Mouse (Mus musculus): ENCODE measurements around the gene Lpo. TPM values are rescaled to one million over a fixed set of nuclear protein-coding genes. Genes with fewer than 3 reads are reported as not detected.

The Lpo gene
- total and polyA plus RNA-seq, 2 experiments, result not detected

DNA sequence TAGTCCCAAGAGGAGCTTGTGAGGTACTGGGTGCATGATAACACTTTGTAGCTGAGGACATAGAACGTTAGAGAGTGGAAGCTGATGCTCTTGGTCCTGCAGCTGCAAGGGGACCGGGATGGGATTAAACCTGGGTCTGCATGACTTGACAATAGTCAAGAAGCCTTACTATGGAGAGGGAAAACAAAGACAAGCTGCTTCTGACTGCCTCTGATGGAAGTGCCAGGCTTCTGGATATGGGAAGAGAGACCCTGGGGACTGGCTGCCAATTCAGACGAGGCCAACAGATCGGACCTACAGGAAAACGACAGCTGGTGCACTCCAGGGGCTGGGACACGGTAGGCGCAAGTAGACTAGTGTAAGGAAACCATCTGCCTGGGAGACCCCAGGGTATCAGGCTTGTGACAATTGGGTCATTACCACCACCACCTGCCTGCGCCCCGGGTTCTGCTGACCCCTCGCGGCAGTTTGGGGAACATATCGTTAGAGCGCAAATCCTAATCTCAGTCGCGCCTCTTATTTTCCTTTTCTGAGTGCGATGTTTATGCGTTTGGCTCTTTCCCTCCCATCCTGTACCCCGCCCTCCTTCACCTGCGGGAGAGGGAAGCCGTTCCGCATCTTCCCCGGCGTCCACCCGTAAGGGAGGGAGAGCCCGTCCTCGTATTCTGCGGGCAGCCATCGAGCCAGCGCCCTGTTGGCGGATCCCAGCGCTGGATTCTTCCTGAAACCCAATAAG, 11.2 kb downstream of the Lpo start:
- DNase-seq (ENCODE audit: extremely low read depth, low read depth, low spot score), result no peak
- 5% methylated on average over 31 of the region's 31 CpGs for WGBS
- peak overlapping the region; percentile 32; the same call in 1 of the 2 replicates for H3K4me3 ChIP-seq (ENCODE audit: insufficient read depth, low read depth, low read length)

DNA sequence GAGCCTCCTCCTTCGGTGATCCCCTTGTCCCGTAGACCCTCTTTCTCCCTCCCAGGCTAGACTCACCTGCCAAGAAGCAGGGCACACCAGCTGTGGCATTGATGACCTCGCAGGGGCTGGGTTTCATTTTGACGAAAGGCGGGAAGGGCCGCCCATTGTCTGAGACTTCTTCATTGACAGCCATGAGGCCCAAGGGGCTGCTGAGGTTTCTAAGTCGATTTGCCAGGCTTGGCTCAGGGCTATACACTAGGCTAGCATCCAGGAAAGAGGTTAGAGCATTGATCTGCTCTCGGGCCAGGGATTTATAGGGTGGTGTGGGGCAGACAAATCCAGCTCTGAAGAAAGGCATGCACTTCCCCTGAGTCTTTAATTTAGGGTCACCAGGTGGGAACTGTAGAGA, 13.3 kb downstream of the Lpo start:
- TF ChIP-seq CTCF (IDR thresholded peaks at IDR 0.05; ENCODE audit: low read depth, low read length) (no peak), POLR2A (IDR thresholded peaks at IDR 0.05; ENCODE audit: extremely low read depth, insufficient read depth, low read length) (no peak)
- Histone ChIP-seq H3K36me3 (ENCODE audit: control insufficient read depth, insufficient read depth, low read length) (no peaks in the 10 kb centered on the region), H3K27me3 (ENCODE audit: control insufficient read depth, insufficient read depth, low read length) (peaks cover 7% of the 10 kb centered on the region; the same call in 1 of the 2 replicates), H3K79me2 (ENCODE audit: control insufficient read depth, insufficient read depth, low read length) (no peaks in the 10 kb centered on the region), H3K4me1 (ENCODE audit: control insufficient read depth, insufficient read depth, low read length) (0 out of 2 replicates have a peak, but pooled peaks cover 1% of the 10 kb centered on the region), H3K4me3 (ENCODE audit: insufficient read depth, low read depth, low read length) (no peak overlapping the region), H3K9ac (ENCODE audit: low read depth, low read length) (no peak overlapping the region), H3K27ac (replicated peaks; ENCODE audit: insufficient read depth, low read depth, low read length) (no peak overlapping the region)
- 66% methylated on average over 8 of the region's 8 CpGs for WGBS
- DNase-seq (ENCODE audit: extremely low read depth, low read depth, low spot score), result no peak

More for the DNA sequence above, 11.2 kb downstream of the Lpo start:
- TF ChIP-seq CTCF (IDR thresholded peaks at IDR 0.05; ENCODE audit: low read depth, low read length) (peak; percentile 72), POLR2A (IDR thresholded peaks at IDR 0.05; ENCODE audit: extremely low read depth, insufficient read depth, low read length) (no peak)
- Histone ChIP-seq H3K79me2 (ENCODE audit: control insufficient read depth, insufficient read depth, low read length) (no peaks in the 10 kb centered on the region), H3K27ac (replicated peaks; ENCODE audit: insufficient read depth, low read depth, low read length) (no peak overlapping the region), H3K36me3 (ENCODE audit: control insufficient read depth, insufficient read depth, low read length) (no peaks in the 10 kb centered on the region), H3K27me3 (ENCODE audit: control insufficient read depth, insufficient read depth, low read length) (0 out of 2 replicates have a peak, but pooled peaks cover 4% of the 10 kb centered on the region), H3K4me1 (ENCODE audit: control insufficient read depth, insufficient read depth, low read length) (0 out of 2 replicates have a peak, but pooled peaks cover 1% of the 10 kb centered on the region), H3K9ac (ENCODE audit: low read depth, low read length) (no peak overlapping the region)

DNA sequence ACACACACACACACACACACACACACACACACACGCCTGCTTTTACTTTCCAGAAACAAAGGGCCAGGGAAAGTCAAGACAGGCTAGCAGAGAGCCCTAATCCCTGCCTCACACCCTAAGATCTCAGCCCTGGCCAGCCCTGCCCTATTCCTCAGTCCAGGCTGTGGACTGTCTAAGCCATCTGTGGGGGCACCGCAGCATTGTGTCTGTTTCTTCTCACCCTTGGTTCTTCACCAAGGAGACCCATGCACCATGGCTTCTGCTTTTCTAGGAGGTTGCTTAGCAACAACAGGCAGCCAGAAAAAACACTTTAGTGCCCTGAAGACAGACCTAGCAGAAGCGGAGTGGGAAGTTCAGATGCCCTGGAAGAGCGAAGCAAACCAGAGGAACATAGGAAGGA, 16.7 kb downstream of the Lpo start:
- H3K4me1 ChIP-seq (ENCODE audit: control insufficient read depth, insufficient read depth, low read length), result no peaks in the 10 kb centered on the region
- TF ChIP-seq CTCF (IDR thresholded peaks at IDR 0.05; ENCODE audit: low read depth, low read length) (no peak), POLR2A (IDR thresholded peaks at IDR 0.05; ENCODE audit: extremely low read depth, insufficient read depth, low read length) (no peak)
- DNase-seq (ENCODE audit: extremely low read depth, low read depth, low spot score), result no peak
- H3K36me3 ChIP-seq (ENCODE audit: control insufficient read depth, insufficient read depth, low read length), result no peaks in the 10 kb centered on the region
- H3K4me3 ChIP-seq (ENCODE audit: insufficient read depth, low read depth, low read length), result no peak overlapping the region
- no peaks in the 10 kb centered on the region for H3K79me2 ChIP-seq (ENCODE audit: control insufficient read depth, insufficient read depth, low read length)
- 68% methylated on average over 4 of the region's 4 CpGs for WGBS
- no peak overlapping the region for H3K27ac ChIP-seq (replicated peaks; ENCODE audit: insufficient read depth, low read depth, low read length)
- H3K9ac ChIP-seq (ENCODE audit: low read depth, low read length), result no peak overlapping the region
- peaks cover 7% of the 10 kb centered on the region; the same call in 1 of the 2 replicates for H3K27me3 ChIP-seq (ENCODE audit: control insufficient read depth, insufficient read depth, low read length)

DNA sequence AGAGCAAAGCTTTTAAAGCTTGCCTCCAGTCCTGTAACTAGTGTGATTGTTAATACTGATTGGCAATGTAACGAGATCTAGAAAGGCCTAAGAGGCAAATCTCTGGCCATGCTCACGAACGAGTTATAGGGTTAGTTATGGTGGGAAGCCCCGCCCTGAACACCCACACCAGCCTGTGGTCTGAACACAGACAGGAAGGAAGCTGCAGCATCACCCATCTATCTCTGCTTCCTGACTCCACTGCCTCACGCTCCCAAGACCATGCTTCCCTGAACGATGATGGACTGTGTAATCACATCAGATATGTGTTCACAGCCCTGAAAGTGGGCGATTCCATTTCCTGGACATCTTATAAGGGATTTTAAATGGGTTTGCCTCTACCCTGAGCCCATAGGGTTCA, 19.9 kb downstream of the Lpo start:
- no peak overlapping the region for H3K27ac ChIP-seq (replicated peaks; ENCODE audit: insufficient read depth, low read depth, low read length)
- no peak for DNase-seq (ENCODE audit: extremely low read depth, low read depth, low spot score)
- H3K4me1 ChIP-seq (ENCODE audit: control insufficient read depth, insufficient read depth, low read length), result no peaks in the 10 kb centered on the region
- no peaks in the 10 kb centered on the region for H3K79me2 ChIP-seq (ENCODE audit: control insufficient read depth, insufficient read depth, low read length)
- WGBS, result 73% methylated on average over 7 of the region's 7 CpGs
- peaks cover 2% of the 10 kb centered on the region; the same call in 1 of the 2 replicates for H3K27me3 ChIP-seq (ENCODE audit: control insufficient read depth, insufficient read depth, low read length)
- H3K9ac ChIP-seq (ENCODE audit: low read depth, low read length), result no peak overlapping the region
- TF ChIP-seq POLR2A (IDR thresholded peaks at IDR 0.05; ENCODE audit: extremely low read depth, insufficient read depth, low read length) (no peak), CTCF (IDR thresholded peaks at IDR 0.05; ENCODE audit: low read depth, low read length) (no peak)
- no peak overlapping the region for H3K4me3 ChIP-seq (ENCODE audit: insufficient read depth, low read depth, low read length)
- no peaks in the 10 kb centered on the region for H3K36me3 ChIP-seq (ENCODE audit: control insufficient read depth, insufficient read depth, low read length)

DNA sequence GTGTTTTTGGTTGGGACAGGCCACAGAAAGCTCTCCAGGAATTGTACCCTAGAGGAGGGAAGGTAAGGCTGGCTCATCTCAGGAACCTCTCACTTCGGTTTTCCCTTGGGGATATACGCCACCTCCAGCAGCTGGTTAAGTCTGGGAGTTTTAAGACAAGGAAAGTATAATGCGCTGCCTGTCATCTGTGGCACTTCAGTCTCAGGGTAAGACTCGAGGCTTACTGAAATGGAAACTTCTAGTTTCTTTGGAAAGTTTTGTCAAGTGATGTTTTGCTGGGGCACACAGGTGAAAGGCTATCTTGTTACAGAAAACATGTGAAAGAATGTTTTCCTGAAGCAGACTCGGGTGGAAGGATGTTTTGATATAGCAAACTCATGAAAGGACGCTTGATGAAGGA, 20.7 kb downstream of the Lpo start:
- H3K27me3 ChIP-seq (ENCODE audit: control insufficient read depth, insufficient read depth, low read length), result peaks cover 4% of the 10 kb centered on the region
- WGBS, result 81% methylated on average over 6 of the region's 6 CpGs
- TF ChIP-seq CTCF (IDR thresholded peaks at IDR 0.05; ENCODE audit: low read depth, low read length) (no peak), POLR2A (IDR thresholded peaks at IDR 0.05; ENCODE audit: extremely low read depth, insufficient read depth, low read length) (no peak)
- no peak for DNase-seq (ENCODE audit: extremely low read depth, low read depth, low spot score)
- no peaks in the 10 kb centered on the region for H3K36me3 ChIP-seq (ENCODE audit: control insufficient read depth, insufficient read depth, low read length)
- H3K79me2 ChIP-seq (ENCODE audit: control insufficient read depth, insufficient read depth, low read length), result no peaks in the 10 kb centered on the region
- H3K4me1 ChIP-seq (ENCODE audit: control insufficient read depth, insufficient read depth, low read length), result no peaks in the 10 kb centered on the region
- no peak overlapping the region for H3K9ac ChIP-seq (ENCODE audit: low read depth, low read length)
- no peak overlapping the region for H3K27ac ChIP-seq (replicated peaks; ENCODE audit: insufficient read depth, low read depth, low read length)
- H3K4me3 ChIP-seq (ENCODE audit: insufficient read depth, low read depth, low read length), result no peak overlapping the region

DNA sequence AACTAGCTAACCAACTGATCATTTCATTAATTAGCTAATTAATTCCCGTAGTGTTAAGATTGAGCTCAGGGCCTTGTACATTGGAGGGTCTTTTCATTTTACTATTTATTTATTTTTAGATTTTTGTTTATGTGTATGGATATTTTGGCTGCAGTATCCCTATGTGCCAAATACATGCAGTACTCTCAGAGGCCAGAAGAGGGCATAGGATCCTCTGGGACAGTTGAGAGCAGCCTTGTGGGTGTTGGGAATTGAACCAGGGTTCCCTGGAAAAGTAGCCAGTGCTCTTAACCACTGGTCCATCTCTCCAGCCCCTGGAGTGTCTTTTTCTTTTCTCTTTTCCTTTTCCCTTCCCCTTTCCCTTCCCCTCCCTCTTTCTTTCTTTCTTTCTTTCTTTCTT, 22.6 kb downstream of the Lpo start:
- Histone ChIP-seq H3K4me1 (ENCODE audit: control insufficient read depth, insufficient read depth, low read length) (no peaks in the 10 kb centered on the region), H3K27me3 (ENCODE audit: control insufficient read depth, insufficient read depth, low read length) (peaks cover 6% of the 10 kb centered on the region), H3K36me3 (ENCODE audit: control insufficient read depth, insufficient read depth, low read length) (no peaks in the 10 kb centered on the region), H3K79me2 (ENCODE audit: control insufficient read depth, insufficient read depth, low read length) (no peaks in the 10 kb centered on the region), H3K9ac (ENCODE audit: low read depth, low read length) (no peak overlapping the region), H3K27ac (replicated peaks; ENCODE audit: insufficient read depth, low read depth, low read length) (no peak overlapping the region), H3K4me3 (ENCODE audit: insufficient read depth, low read depth, low read length) (no peak overlapping the region)
- 58% methylated on average over 1 of the region's 1 CpGs for WGBS
- TF ChIP-seq CTCF (IDR thresholded peaks at IDR 0.05; ENCODE audit: low read depth, low read length) (peak; percentile 47; the same call in 1 of the 2 replicates), POLR2A (IDR thresholded peaks at IDR 0.05; ENCODE audit: extremely low read depth, insufficient read depth, low read length) (no peak)
- peak; percentile 28 for DNase-seq (ENCODE audit: extremely low read depth, low read depth, low spot score)
